ENCODE assay signal across 24 mouse cellular contexts in the genomic region with DNA sequence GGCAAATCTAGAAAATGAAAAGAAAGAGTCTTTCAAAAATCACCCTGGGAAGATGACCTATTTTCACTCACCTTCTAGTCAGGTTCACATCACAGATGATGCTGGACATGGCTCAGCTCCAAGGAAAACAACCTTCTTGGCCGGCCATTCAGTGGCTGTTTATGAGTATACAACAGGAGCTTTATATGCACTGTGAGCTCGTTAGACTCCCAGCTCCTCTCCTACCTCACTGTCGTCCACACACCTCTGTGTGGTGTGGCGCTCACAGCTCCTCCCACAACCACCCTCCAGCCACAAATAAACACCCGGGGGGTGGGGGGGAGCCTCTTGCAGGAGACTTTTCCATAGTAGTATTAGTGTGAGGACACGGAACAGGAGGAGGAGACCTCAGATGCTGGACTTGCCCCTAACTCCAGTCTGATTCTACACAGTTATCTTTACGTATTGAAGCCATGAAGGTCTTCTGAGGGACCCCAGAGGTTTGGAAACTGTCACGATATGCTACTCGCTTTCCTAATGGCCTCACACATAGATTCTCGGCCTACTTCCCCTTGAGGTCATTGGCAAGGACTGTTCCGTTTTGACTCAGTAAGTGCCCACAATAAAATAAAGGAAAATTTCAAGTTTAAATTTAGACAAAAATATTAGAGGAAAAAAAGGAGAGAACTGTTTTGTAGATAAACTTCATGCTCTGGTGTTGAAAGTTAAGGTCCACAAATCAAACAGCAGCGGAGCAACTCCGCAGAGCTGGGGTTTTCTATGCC.
DNase-seq lines count a peak whose midpoint lies in the region; ATAC-seq and TF ChIP-seq lines count a peak whose summit lies in the region.
"Had no signal": no experiment of that assay in that cellular context is flagged by ENCODE, and none has a peak within 500 bp of the region (broad histone marks: within the 10 kb centered on the region; RNA-seq: fewer than 3 reads in every experiment).

No protein-coding gene starts in this region.

- H3K4me3 ChIP-seq in cerebellum, adult 2 months (replicated peaks; ENCODE audit: insufficient read depth, low read depth, low read length): no peak overlapping the region
- no peak overlapping the region for H3K4me3 ChIP-seq in heart, embryonic 12.5 days
- H3K4me3 ChIP-seq in CH12.LX (replicated peaks in 1 of 3; ENCODE audit: low read depth in 2 of 3, low read length in 2 of 3, poor library complexity in 1 of 3): no peak overlapping the region
- no peak overlapping the region for H3K4me3 ChIP-seq in embryonic facial prominence, embryonic 15.5 days (replicated peaks)
- H3K4me3 ChIP-seq in midbrain, embryonic 13.5 days (replicated peaks): no peak overlapping the region
- H3K4me3 ChIP-seq: erythroblast, embryonic 14.5 days; forebrain, embryonic 15.5 days; heart, adult 2 months; megakaryocyte, embryonic 14.5 days; midbrain, embryonic 15.5 days; myocyte; stomach, embryonic 15.5 days had no signal

- no peaks in the 10 kb centered on the region for H3K9me3 ChIP-seq in heart, embryonic 12.5 days (replicated peaks)
- H3K9me3 ChIP-seq in CH12.LX (replicated peaks; ENCODE audit: low read length): no peaks in the 10 kb centered on the region
- H3K9me3 ChIP-seq in embryonic facial prominence, embryonic 15.5 days (replicated peaks): no peaks in the 10 kb centered on the region
- H3K9me3 ChIP-seq in midbrain, embryonic 13.5 days: no peaks in the 10 kb centered on the region
- H3K9me3 ChIP-seq: forebrain, embryonic 15.5 days; megakaryocyte, embryonic 14.5 days; midbrain, embryonic 15.5 days; stomach, embryonic 15.5 days had no signal

- WGBS in cerebellum, adult 2 months: 73% methylated on average over 13 of the region's 13 CpGs
- 69% methylated on average over 13 of the region's 13 CpGs for WGBS in heart, embryonic 12.5 days
- WGBS in embryonic facial prominence, embryonic 15.5 days: 73% methylated on average over 13 of the region's 13 CpGs
- 85% methylated on average over 13 of the region's 13 CpGs for WGBS in midbrain, embryonic 13.5 days

- H3K27me3 ChIP-seq in cerebellum, adult 2 months (ENCODE audit: control insufficient read depth, insufficient read depth, low read length): no peaks in the 10 kb centered on the region
- no peaks in the 10 kb centered on the region for H3K27me3 ChIP-seq in heart, embryonic 12.5 days (replicated peaks)
- H3K27me3 ChIP-seq in CH12.LX (replicated peaks): no peaks in the 10 kb centered on the region
- no peaks in the 10 kb centered on the region for H3K27me3 ChIP-seq in embryonic facial prominence, embryonic 15.5 days
- no peaks in the 10 kb centered on the region for H3K27me3 ChIP-seq in midbrain, embryonic 13.5 days
- H3K27me3 ChIP-seq: forebrain, embryonic 15.5 days; megakaryocyte, embryonic 14.5 days; midbrain, embryonic 15.5 days; stomach, embryonic 15.5 days had no signal

- no peak overlapping the region for H3K4me2 ChIP-seq in heart, embryonic 12.5 days
- H3K4me2 ChIP-seq in CH12.LX (ENCODE audit: insufficient read depth, low read depth, poor library complexity, severe bottlenecking): no peak overlapping the region; the same call in 1 of the 2 replicates
- H3K4me2 ChIP-seq in embryonic facial prominence, embryonic 15.5 days (replicated peaks): no peak overlapping the region
- H3K4me2 ChIP-seq in midbrain, embryonic 13.5 days (replicated peaks): no peak overlapping the region
- H3K4me2 ChIP-seq: forebrain, embryonic 15.5 days; midbrain, embryonic 15.5 days; stomach, embryonic 15.5 days had no signal

- DNase-seq in cerebellum, adult 2 months: peak; percentile 14 to 20
- DNase-seq in cerebellum, adult 11-12 months: no peak
- DNase-seq in heart, adult 11 months: peak; percentile 60
- DNase-seq in CH12.LX (ENCODE audit: extremely low read depth): peak; percentile 27
- DNase-seq: adrenal gland, postnatal 36 days; gastrocnemius, postnatal 14 days; heart, adult 2 months; layer of hippocampus, postnatal 36 days; lung, postnatal 14 days; thymus, adult 18-20 months; thymus, postnatal 4 days had no signal

- dilution Hi-C loops in CH12.LX (cut with MboI; ENCODE audit: extremely low pct_ligation_motif_present, extremely low pct_unique_long_range_greater_than_20kb, low sequenced_read_pairs): no loop called here

- TF ChIP-seq POLR2A in cerebellum, adult 2 months (IDR thresholded peaks at IDR 0.05; ENCODE audit: borderline replicate concordance, insufficient read depth, low read length): no peak
- TF ChIP-seq POLR2A in CH12.LX (IDR thresholded peaks at IDR 0.05; ENCODE audit: low read depth, low read length): no peak

- in situ Hi-C loops in CH12.LX (cut with MboI; ENCODE audit: low pct_ligation_motif_present, low pct_unique_long_range_greater_than_20kb, low sequenced_read_pairs): no loop called here

- no peaks in the 10 kb centered on the region for H3K79me2 ChIP-seq in CH12.LX (replicated peaks; ENCODE audit: control insufficient read depth, extremely low read depth, insufficient read depth, poor library complexity, severe bottlenecking)

- TF ChIP-seq CTCF in cerebellum, adult 2 months (IDR thresholded peaks at IDR 0.05; ENCODE audit: borderline replicate concordance, insufficient read depth, low read depth, low read length): no peak
- no peak for TF ChIP-seq CTCF in CH12.LX (conservative IDR thresholded peaks at IDR 0.05 in 1 of 2, IDR thresholded peaks at IDR 0.05 in 1 of 2; ENCODE audit: low read depth in 2 of 2, low read length in 2 of 2)

- no peak for ATAC-seq in heart, embryonic 12.5 days (ENCODE audit: insufficient number of reproducible peaks, low FRiP score)
- no peak; the same call in 1 of the 2 replicates for ATAC-seq in embryonic facial prominence, embryonic 15.5 days (ENCODE audit: insufficient number of reproducible peaks, low FRiP score, low TSS enrichment, low read depth)
- no peak for ATAC-seq in midbrain, embryonic 13.5 days
- ATAC-seq in CD4-positive, CD25-positive, alpha-beta regulatory T cell, adult 4 months: no peak
- ATAC-seq: forebrain, embryonic 15.5 days; hindbrain, postnatal 0 days; intestine, postnatal 0 days; midbrain, embryonic 15.5 days had no signal

- H3K27ac ChIP-seq in cerebellum, adult 2 months (ENCODE audit: insufficient read depth, low read length): no peak overlapping the region
- no peak overlapping the region for H3K27ac ChIP-seq in heart, embryonic 12.5 days (ENCODE audit: poor library complexity, severe bottlenecking)
- H3K27ac ChIP-seq in CH12.LX (ENCODE audit: insufficient read depth, low read depth): no peak overlapping the region
- 0 out of 2 replicates have a peak overlapping the region, but pooled peaks have one; percentile 28 for H3K27ac ChIP-seq in embryonic facial prominence, embryonic 15.5 days (replicated peaks)
- no peak overlapping the region for H3K27ac ChIP-seq in midbrain, embryonic 13.5 days
- H3K27ac ChIP-seq: forebrain, embryonic 15.5 days; heart, adult 2 months; hindbrain, postnatal 0 days; kidney, postnatal 0 days; midbrain, embryonic 15.5 days; stomach, embryonic 15.5 days had no signal

- H3K36me3 ChIP-seq in heart, embryonic 12.5 days: no peaks in the 10 kb centered on the region
- H3K36me3 ChIP-seq in CH12.LX (replicated peaks in 1 of 2; ENCODE audit: control insufficient read depth in 1 of 2, insufficient read depth in 1 of 2, low read length in 1 of 2): peaks cover 3 to 37% of the 10 kb centered on the region in 2 experiments
- no peaks in the 10 kb centered on the region for H3K36me3 ChIP-seq in embryonic facial prominence, embryonic 15.5 days
- no peaks in the 10 kb centered on the region for H3K36me3 ChIP-seq in midbrain, embryonic 13.5 days
- H3K36me3 ChIP-seq: forebrain, embryonic 15.5 days; midbrain, embryonic 15.5 days; stomach, embryonic 15.5 days had no signal

- no peak for TF ChIP-seq RAD21 in CH12.LX (IDR thresholded peaks at IDR 0.05; ENCODE audit: low read depth, low read length)

- 0 out of 2 replicates have a peak, but pooled peaks have one; percentile 22 for TF ChIP-seq EP300 in CH12.LX (IDR thresholded peaks at IDR 0.05; ENCODE audit: low read length)

- no peak overlapping the region for H3K9ac ChIP-seq in heart, embryonic 12.5 days
- H3K9ac ChIP-seq in CH12.LX (ENCODE audit: insufficient read depth, low read depth): no peak overlapping the region
- no peak overlapping the region for H3K9ac ChIP-seq in embryonic facial prominence, embryonic 15.5 days
- no peak overlapping the region for H3K9ac ChIP-seq in midbrain, embryonic 13.5 days (replicated peaks)
- H3K9ac ChIP-seq: forebrain, embryonic 15.5 days; midbrain, embryonic 15.5 days; stomach, embryonic 15.5 days had no signal

- H3K4me1 ChIP-seq in cerebellum, adult 2 months (ENCODE audit: control insufficient read depth, insufficient read depth, low read length): 0 out of 2 replicates have a peak, but pooled peaks cover 3% of the 10 kb centered on the region
- H3K4me1 ChIP-seq in heart, embryonic 12.5 days (replicated peaks): peaks cover 16% of the 10 kb centered on the region
- H3K4me1 ChIP-seq in CH12.LX (ENCODE audit: control insufficient read depth in 1 of 2, insufficient read depth in 2 of 2): peaks cover 7 to 41% of the 10 kb centered on the region in 2 experiments
- peaks cover 18% of the 10 kb centered on the region for H3K4me1 ChIP-seq in embryonic facial prominence, embryonic 15.5 days
- no peaks in the 10 kb centered on the region for H3K4me1 ChIP-seq in midbrain, embryonic 13.5 days (replicated peaks)
- H3K4me1 ChIP-seq: midbrain, embryonic 15.5 days had no signal

TF ChIP-seq in CH12.LX, 34 proteins besides CTCF, POLR2A, EP300 and RAD21:
- TF ChIP-seq MXI1 (IDR thresholded peaks at IDR 0.05; ENCODE audit: low read depth, low read length) (no peak), GABPA (IDR thresholded peaks at IDR 0.05; ENCODE audit: insufficient replicate concordance, low read depth, low read length) (no peak), ZNF384 (IDR thresholded peaks at IDR 0.05; ENCODE audit: low read depth, low read length) (no peak), E2F4 (IDR thresholded peaks at IDR 0.05; ENCODE audit: insufficient replicate concordance, low read depth, low read length) (no peak), USF1 (IDR thresholded peaks at IDR 0.05; ENCODE audit: low read depth, low read length) (no peak), MEF2A (IDR thresholded peaks at IDR 0.05; ENCODE audit: borderline replicate concordance, low read depth, low read length) (no peak), JUND (conservative IDR thresholded peaks at IDR 0.05; ENCODE audit: low read depth, low read length) (peak; percentile 73), MAFK (IDR thresholded peaks at IDR 0.05; ENCODE audit: insufficient replicate concordance, low read length) (no peak), RCOR1 (conservative IDR thresholded peaks at IDR 0.05; ENCODE audit: low read depth, low read length) (no peak), PAX5 (IDR thresholded peaks at IDR 0.05; ENCODE audit: low read length) (no peak), ETS1 (conservative IDR thresholded peaks at IDR 0.05; ENCODE audit: low read depth, low read length) (peak; percentile 20; the same call in 1 of the 2 replicates), IRF4 (IDR thresholded peaks at IDR 0.05; ENCODE audit: low read depth, low read length) (peak; percentile 69), MAZ (IDR thresholded peaks at IDR 0.05; ENCODE audit: low read depth, low read length) (no peak)
